Mouse (Mus musculus): ENCODE results near the gene H1foo.

H1foo gene

DNA sequence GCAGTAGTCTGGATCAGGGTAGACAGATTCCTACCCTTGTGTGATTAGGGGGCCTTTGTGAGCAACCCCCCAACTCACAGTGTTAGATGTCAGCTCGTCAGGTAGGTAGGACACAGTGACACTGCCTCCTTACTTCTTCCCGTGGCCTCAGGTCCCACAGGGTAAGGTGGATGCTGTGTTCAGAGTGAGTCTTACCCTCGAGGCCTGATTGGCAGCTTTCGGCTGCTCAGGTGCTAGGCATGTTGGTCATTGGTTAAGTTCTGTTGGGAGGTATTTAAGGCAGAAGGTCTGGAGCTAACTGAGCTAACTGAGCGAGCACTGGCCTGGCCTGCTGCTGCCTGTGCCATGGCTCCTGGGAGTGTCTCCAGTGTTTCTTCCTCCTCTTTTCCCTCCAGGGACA lies at the start of gene H1foo:
H1foo (plus strand) TSS at position 301 of the 400 bp plus-strand sequence.
- DNase-seq = no peak

DNA sequence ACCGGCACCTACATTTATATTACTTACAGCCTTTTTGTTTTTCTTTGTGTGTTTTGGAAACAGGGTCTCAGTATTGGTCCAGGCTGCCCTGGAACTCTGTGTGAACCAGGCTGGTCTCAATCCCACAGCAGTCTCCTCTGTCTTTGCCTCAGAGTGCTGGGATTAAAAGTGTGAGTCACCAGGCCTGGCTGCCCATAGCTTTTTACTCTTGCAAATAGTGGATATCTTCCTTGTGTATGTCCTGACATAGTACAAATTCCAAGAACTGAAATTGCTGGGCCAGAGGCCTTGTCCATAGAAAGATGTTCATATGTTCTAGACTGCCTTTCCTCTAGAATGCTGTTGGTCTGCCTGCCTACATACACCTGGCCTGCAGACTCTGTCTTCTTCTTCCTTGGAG lies 48.4 kb upstream of the H1foo start:
- DNase-seq = no peak

DNA sequence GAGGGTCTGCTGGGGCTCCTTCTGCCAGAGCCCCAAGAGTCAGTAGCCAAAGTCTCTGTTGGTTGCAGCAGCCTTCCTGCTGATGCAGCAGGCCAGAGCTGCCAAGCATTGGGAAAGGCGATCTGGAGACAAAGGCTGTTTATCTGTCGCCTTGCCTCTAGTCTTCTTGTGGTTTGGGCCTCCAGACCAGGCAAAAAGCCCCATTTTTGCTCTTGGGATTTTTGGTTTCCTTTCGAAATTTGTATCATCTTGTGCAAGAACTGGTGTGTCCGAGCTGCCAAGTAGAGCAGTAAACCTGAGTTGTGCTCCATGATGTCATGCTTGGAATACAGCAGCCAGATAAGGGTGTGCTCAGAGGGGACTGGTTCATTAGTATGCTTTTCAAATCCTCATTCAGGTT lies 47.6 kb upstream of the H1foo start:
- peak; percentile 60 to 64 for DNase-seq

DNA sequence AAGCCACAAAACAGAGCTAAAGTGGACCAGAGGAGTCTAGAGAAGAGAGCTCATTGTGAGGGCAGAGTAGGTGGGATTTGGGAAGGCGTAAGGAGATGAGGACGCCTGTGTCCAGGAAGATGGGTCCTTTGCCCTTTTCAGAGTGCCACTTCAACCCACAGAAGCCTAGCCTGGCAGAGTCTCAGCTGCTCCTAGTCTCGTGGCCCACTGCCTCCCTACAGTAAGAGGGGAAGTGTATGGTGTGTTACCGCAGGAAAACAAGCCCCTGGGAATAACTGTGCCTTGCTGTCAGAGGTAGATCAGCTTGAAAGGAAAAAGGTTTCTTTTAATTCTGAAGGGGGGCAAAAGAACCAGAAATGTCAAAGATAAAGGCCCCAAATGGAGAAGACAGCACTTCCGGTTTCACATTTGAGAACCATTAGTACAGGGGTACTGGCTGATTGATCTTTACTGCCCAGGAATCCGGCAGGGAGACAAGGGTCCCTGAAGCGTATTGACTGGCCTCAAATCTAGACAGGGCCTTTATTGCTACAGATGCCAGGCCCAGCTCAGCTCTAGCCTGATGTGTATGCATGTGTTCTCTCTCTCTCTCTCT lies 46.7 kb upstream of the H1foo start:
- DNase-seq = no peak

DNA sequence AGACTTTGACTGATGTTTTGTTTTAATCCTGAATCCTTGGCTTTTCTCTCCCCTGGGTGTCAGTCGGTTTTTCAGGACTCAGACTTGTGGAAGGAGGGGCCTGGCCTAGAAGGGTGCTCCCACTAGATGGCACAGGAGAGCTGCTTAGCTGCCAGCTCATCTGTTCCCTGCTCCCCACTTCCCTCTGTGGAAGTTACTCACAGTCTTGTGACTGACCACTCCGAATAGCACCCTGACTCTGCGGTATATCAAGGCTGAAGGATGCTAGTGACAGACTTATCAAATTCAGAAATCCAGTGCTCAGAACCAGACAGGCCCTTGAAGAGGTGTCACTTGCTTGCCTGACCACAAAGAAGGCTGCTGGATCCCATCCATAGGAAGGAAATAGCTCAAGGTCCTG lies 43.7 kb upstream of the H1foo start:
- DNase-seq = peak; percentile 91

DNA sequence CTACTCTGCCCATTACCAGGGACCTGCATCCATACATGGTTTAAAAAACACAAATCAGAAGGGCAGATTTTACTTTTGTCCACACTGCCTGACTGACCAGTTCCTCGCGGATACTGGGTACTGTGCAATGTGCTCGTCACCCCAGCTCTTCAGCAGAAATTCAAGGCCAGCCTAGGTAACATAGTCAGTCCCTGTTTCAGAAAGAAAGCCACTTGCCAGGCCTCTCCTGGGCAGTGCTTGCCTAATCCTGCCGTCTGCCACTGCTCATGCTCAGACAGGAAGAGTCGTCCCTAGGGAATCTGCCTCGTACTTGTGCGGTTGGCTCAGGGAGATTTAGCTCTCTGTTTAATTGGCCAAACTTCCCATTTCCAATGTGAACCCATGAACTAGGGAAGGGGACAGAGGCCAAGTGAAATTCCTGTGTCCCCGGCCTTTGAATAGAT lies 43.2 kb upstream of the H1foo start:
- DNase-seq = peak; percentile 50 to 71

DNA sequence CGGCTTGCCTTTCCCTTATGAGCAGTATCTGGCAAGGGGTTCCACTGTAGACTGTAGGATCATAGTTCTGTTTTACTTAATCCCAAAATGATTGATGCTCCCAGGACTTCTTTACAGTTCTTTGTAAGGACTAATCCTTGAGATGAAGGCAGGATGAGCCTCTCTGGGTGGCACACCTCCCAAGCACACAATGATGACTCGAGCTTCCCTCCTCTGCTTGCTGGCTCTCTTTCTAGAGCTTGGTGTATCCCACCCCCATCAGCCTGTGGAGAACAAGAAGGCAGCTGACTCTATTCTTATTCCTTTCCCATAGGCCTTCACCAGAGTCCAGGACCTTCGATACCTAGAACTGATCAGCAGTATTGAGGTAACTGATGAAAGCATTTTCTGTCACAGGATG lies 42.2 kb upstream of the H1foo start:
- DNase-seq = no peak

DNA sequence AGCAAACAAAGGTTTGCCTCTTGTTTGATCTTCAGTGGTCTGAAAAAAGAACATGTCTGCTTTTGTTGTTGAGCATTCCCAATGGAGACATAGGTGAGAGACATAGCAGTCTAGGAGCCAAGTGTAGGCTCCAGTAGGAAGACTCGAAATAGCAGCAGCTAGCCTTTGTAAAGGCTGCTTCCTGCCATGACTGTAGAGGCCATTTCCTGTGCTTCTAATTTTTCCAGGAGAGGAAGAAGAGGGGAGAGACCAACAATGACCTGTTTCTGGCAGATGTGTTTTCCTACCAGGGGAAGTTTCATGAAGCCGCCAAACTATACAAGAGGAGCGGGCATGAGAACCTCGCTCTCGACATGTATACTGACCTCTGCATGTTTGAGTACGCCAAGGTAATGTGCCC lies 39.2 kb upstream of the H1foo start:
- no peak for DNase-seq

DNA sequence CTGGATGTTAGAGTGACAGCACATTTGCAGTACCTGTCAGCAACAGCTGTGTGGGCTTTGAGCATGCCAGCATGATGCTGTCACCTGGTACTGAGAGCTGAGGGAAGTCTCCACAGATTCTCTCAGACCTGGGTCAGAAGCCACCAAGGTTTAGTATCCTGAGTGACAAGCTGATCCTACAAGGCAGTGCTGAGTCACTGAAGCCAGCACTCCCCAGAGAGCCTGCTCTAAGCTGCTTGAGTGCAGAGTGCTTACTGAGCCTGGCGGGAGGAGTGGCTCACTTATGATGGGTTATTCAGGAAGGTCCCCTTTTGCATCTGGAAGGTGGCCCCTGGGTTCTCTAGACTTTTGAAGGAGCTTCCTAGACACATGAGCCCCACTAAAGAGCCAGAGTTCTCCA lies 38.3 kb upstream of the H1foo start:
- no peak for DNase-seq

DNA sequence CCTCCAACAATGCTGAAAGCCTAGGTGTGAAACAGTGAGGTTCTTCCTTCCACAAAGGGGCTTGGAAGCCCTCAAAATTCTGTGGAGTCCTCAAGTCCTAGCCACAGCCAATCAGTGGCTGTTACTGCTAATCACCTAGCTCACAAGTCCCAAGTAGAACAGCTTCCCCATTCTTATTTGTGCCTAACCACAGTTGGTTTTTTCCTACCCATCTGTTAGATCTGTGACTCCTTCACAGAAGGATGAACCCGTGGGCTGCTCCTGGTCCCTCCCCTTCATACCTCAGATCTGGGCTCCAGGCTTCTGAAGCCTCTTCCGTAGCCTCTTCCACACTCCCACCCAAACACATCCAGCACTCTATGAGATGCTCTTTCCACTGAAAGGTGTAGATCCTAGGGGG lies 37.9 kb upstream of the H1foo start:
- no peak for DNase-seq

DNA sequence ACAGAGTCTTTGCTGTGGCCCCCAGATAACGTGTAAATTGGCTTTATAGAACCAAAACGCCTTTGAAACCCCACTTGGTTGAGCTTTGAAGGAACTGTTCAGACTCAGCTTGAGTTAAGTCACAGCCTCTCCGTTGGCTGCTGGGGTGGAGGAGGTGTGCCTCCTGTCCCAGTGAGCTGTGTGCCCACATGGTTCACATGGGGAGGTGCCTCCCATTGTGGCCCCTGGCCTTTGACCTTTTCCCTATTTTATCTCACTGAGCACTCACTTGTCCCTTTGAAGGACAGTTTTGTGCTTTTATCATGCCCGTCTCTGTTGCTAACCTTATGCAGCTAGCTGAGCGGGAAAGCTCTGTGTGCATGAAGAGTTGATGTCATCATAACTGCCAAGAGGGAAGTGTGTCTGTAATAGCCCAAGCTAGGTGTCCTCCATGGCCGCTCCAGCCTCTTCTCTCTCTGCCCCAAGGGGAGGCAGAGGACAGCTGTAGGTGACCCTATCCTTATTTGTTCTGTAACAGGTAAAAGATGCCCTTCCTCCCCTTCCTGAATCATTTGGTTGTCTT lies 36.2 kb upstream of the H1foo start:
- DNase-seq = no peak

DNA sequence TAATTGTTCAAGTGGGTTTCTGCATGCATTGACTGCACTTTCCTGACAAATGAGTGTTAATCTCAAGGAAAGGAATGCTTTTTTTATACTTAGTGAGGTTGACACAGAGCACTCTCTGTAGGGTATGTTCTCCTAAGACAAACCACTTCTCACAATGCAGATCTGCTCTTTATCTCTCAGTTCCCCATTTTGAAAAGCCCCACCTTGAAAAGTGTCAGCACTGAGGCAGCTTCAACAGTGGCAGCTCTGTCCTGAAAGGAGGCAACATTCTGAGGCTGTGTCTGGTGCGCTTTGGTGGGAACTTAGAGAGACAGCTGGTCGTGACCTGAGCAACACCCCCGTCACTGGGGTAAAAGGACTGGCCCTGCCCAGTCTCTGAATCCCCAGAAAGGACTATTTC lies 35.7 kb upstream of the H1foo start:
- DNase-seq = no peak

DNA sequence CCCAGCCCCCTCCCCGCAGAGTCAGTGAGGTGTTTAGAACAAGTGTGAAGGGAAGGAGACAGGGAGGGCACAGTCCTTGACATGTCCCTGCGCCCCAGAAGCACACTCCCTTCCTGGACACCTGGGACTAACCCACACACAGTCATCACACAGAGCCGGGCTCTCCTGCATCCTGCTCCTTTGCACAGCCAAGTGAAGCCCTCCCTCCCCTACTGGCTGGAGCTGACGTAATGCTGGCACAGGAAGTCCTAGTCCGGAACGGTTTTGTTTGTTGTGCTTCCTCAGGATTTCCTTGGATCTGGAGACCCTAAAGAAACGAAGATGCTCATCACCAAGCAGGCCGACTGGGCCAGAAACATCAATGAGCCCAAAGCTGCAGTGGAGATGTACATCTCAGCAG lies 34.8 kb upstream of the H1foo start:
- DNase-seq = peak; percentile 36 to 50

DNA sequence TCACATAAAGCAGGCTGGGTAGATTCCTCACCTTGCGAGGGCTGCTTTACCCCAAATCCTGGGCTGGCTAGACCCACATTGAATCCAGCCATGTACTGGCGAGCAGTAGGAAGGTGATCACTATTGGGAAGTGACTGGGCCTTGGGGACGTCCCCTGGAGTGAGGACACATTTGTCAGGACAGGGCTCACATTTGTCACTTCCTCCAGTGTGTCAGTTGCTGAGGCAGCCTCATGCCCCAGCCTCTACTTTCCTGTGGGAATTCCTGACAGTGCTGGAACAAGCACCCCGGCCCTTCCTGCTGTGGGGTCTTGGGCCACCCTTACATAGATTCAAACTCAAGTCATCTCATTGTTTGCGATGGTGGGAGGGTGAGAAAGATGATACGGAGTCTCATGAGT lies 33.0 kb upstream of the H1foo start:
- DNase-seq = no peak

DNA sequence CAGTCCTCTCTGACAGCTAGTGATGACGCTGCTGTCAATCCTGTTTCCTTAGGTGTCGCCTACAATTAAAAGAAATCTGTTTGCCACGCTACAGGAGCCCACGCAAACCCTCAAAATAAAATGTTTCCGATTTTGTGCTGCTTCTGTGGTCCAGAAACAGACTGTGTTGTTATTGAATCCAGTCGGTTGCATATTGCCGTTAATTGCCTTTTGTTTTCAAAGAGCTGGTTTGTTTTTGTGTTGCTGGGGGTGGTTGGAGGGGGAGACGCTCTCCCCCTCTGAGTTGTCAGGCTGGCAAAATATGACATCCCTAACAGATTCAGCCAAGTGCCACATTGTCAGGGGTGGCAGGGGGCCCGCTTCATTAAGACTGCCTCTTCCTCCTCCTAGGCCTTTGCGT lies 31.3 kb upstream of the H1foo start:
- peak in 1 of 2 experiments; percentile 45 for DNase-seq

DNA sequence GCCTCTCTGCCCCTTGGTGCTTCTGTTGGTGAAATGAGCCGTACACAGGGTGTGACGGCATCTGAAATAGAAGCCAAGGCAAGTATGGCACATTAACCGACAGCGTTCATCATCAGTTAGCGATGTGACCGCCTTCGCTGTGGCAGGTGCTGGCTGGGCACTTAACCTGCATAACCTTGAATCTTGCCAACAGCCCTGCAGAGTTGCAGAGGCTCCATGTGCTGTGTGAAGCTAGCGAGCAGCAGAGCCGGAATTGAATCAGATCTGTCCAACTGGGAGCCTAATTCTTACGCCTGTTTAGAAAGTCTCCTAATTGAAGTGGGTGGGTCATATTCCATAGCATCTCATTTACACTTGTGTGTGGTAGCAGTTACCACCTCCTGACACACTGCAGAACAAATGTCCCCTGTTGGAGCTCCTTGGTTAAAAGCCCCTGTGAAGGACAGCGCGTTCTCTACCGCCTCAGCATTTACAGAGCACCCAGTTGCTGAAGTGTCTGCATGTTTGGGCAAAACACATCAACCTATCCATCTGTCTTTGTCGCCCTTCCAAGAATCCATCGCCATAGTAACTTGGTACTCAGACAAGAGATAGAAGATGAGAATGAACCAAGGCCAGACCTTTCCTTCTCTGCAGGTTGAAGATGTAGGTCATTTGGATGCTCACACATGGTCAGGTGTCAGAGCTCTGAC lies 30.1 kb upstream of the H1foo start:
- DNase-seq = peak; percentile 81

DNA sequence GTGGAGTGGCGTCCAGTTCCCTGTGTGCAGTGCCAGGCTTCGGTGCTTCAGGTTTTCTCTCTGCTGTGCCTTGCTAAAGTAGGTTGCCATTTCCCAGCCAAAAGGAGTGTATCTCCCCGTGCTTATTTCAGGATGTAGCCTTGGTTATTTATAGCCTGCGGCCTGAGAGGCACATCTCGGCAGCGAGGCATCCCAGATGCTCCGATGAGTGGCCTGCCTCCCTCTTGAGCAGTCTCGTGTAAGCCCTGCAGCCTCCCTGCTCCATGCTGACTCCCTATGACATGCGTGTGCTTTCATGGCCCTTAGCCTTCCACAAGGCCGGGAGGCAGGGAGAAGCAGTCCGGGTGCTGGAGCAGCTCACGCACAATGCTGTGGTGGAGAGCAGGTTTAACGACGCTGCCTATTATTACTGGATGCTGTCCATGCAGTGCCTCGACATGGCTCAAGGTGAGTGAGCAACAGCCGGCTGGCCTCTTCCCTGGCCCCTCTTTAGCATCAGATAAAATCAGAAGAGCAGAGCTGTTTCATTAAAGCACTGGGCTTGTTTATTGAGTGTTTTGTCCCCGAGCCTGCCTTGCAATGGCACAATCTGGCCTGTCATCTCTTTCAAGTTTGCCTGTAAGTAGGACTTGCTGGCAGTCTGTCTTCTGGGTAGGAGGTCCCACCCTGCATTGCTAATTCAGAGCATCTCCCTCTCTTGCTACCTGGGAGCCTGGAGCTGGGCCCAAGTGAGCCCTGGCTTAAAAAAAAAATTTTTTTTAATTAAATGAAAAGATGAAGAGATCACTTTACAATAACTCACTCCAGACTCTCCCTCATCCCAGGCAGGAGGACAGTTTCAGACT lies 28.9 kb upstream of the H1foo start:
- DNase-seq = peak; percentile 41 to 64

DNA sequence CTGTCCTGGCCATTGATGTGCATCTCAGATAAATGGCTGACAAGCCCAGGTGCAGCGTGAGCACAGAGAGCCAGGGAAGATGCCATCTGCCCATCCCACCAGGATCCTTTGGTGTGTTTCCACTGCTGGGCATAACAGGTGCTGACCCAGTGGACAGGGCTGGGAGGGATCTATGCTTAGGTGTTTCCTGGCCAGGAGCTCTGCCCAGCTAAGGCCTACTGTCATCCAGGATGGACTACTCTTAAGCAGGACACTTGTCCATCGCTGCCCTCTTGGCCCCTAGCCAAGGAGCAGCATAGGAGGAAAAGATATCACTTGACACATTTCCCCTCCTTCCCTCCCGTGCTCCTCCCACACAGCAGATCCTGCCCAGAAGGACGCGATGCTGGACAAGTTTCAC lies 28.1 kb upstream of the H1foo start:
- DNase-seq = peak; percentile 58 to 59

DNA sequence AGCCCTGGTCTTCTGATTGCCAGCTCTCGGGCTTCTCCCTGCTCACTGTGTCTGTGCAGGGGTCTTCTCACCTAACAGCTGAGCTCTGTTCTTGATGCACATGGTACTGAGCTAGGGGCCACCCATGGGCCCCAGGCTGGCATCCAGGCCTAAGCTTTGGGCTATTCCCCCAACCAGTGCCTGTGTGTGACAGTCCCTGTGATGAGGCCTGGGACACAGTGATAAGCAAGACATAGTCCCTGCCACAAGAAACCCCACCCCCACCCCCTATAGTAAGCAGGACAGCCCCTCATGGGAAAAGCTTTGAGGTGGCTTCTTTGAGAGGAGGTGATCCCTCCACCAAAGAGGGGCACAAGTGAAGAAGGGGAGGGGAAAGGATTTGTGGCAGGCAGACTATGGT lies 26.1 kb upstream of the H1foo start:
- no peak for DNase-seq

DNA sequence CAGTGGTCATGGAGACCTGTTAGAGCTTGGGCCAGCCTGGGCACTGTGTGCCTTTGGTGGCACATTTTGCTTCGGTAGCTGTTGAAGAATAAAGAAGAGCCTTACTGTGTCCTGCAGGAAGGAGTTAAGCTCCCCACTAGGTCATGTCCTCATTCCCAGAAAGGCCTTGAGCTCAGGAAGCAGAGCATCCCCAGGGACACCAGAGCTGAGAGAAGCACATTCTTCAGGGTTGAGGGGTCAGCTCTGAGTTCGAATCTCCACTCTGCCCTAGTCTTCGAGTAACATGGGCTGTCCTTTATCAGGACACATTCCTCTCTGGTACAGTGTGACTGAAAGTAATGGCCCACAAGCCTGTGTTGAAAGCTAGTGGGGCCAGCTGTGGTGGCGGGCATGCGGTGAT lies 24.9 kb upstream of the H1foo start:
- DNase-seq = no peak

DNA sequence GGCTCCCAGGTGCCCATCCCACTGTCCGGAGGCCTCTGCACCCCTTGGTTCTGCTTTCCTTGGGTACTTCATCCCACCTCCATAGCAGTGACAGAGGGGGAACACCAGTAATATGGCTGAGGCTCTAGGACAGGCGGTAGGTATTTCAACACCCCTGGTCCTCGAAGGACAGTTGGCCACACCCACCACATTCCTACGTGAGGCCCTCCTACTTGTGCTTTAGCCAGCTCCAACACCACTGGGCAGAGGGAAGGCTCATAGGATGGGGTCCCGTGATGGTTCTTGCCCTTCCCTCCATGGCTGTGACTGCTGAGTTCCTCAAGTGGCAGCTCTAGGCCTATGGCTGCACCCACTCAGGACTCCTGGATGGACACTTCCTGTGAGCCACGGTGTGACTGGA lies 19.9 kb upstream of the H1foo start:
- DNase-seq = no peak

DNA sequence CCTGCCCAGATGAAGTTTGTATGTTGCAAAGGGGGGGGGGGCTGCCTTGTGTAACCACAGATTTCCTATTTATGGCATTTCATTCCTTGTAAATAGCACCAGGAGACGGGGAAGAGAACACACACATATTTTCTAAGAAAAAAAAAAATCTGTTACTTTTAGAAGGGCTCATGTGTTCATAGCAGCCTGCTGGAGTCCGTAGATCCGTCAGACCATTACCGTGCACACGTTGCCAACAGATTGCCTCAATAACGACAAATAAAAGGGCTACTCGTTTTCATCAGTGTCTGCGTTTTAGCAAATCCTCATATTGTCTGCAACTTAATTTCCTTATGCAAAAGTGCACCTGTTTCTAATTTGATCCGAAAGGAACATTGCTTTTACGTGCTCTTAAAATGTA lies 18.3 kb upstream of the H1foo start:
- DNase-seq = no peak

Data from cerebellum, postnatal 10 days (tissue).